Mouse (Mus musculus): ENCODE measurements at regions not wholly inside any gene's neighbourhood (a gene's known extent, or its start where the extent isn't known, plus 50 kb on each side); places are given as distances from the start of the nearest gene placed in this dataset.

DNA sequence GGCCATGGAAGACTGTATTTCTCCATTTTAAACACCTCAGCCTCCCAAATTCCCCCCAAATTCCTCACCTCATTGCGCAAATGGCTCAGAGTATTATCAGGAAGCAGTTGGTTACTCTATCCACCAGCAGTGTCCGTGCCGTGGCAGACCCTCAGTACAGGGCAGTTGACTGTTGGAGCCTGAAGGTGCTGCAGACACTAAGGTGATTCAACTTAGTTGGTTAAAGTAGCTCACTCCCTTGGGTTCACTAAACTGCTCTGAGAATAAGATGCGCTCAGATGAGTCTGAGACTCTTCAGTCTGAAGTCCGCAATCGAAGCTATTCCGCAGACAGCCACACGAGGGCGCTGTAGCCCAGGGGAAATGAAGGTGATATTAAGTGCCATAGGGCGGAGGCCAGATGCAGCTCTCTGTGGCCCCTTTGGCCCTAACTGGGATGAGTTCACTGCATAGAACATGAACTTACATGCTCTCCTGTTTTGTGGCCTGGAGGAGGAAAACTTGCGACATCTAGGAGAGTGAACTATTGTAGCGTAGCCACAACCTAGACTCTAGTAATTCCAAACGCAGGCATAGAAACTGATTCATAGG lies 62.9 kb downstream of the Amer3 start:
- peak; percentile 46 to 47 for DNase-seq

DNA sequence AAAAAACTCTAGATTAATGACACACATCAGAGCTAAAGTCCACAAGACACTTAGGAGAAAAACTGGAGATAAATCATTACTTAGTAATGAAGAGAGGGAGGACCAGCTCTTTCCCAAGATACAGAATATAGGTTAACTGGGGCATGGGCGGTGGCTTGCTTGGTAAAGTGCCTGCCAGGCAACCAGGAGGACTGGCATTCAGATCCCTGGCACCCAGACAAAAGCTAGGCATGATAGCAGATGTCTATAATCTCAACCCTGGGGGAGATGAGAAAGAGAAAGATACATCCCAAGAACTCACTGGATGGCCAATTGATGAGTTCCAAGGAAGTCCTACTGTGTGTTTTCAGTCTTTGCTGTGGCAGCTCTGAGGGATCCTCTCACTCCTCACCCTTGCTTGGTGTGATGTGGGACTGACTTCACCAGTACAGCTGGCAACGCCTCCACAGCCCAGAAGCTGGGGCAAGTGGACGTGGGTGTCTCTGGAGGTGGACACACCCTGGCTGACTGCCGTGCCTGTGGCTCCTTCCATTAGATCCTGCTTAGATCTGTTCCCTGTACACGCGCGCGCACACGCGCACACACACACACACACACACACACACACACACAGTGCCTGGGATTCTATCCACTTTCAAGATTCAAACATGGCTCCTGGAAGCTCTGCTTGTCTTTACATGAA lies 74.6 kb downstream of the Amer3 start:
- no peak for DNase-seq

DNA sequence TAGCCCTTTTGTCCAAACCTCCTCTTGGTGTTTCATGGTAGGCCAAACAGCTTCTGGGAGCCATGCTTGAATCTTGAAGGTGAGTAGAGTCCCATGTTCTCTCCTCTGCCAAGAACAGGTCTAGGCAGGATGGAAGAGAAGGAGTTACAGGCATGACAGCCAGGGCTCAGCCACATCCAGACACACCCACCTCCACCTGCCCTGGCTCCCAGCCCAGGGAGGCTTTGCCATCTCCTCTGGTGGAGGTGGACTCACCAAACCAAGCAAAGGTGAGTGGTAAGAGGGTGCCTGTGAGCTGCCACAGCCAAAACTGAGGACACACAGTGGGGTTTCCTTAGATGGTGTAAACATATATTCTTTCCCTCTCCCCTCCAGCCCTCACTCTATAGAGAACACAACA lies 78.0 kb downstream of the Amer3 start:
- DNase-seq = no peak

DNA sequence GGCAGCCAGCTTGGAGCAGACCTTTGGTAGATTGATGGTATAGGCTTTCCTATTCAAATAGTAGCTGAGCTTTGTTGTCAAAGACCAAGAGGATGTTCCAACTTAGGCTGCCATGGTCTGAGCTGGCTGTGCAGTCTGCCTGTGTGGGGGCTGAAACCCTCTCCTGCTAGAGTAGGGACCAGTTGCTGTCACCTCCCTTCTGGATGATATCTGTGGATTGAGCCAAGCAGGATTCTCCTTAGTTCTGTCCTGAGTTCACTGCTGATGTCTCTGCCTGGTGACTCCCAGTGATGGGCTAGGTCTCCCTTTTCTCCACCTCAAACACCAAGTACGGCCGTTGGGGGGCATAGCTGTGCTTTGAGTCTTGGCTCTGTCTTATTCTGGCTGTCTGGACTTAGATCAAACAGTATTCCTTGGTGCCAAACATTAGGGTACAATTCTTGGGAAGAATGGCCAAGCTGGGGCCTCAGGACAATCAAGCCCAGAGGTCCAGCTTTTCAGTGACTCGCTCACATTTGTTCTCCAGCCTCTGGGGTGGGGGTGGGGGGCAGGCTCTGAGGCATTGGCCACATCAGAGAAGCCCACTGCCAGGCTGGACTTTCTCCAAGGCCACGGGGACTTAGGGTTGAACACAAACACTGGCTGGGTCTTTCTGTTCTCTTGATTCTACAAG lies 84.6 kb downstream of the Amer3 start:
- no peak for DNase-seq

DNA sequence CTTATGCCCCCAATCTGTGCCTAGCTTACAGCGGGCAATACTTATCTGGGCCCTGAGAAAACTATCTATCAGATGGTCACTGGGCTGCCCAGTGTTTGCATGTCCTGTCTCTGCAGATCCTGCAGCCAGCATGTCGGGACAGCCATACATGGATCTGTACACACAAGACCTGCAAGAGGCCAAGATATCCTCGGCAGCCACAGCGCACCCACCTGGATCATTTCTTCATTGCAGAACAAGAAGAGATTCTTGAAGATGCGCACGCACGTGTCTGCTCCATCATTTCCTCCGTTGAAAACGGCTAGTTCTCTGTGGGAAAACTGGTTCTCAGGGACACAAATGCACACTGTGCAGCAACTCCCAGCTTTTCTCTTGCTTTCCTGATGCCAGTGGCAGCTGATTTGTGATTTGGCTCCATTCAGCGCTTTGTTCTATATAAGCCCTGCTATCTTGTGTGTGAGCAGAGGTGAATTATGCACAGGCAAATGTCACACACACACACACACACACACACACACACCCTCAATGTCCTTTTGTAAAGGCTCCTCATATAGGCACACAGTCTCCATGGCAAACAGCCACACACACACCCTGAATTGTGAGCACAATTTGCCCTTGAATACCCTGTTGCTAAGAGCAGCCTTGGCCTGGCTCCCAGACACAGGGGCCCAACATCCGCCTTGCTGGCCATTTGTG lies 85.5 kb downstream of the Amer3 start:
- DNase-seq = no peak

DNA sequence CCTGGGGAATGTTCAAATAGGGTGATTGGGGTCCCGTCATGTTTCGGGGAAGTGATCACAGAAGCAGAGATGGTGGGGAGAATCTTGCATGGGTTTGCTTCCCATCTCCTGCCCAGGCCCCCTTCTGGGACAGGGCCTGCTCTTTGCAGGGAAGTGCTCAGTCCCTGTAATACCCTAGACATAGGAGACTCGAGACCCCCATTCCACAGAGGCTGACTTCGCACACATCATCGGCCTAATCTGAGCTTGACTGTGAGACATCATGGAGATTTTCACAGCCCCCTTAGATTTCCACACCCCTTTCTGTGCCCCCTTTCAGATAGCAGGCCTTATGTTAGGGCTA lies 86.0 kb downstream of the Amer3 start:
- no peak for DNase-seq

DNA sequence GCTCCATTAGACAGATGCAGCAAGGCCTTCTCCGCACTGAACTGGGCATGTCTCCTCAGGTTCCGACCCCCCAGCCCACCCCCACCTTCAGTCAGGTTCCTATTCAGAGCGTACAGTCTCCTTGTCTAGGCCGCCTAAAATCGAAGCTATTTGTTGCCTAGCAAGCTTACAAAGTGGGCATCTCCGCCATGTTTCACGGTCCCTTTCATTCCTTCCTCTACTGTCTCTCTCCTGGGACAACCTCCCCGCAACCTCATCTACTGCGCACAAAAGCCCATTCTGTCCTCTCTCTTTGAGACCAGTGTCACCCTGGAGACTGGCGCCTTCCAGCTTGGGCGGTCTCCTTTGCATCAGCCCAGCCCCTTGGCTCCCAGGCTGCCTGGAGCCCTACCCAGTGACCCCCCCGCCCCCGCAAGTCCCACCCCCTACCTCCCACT lies 86.8 kb downstream of the Amer3 start:
- DNase-seq = no peak

DNA sequence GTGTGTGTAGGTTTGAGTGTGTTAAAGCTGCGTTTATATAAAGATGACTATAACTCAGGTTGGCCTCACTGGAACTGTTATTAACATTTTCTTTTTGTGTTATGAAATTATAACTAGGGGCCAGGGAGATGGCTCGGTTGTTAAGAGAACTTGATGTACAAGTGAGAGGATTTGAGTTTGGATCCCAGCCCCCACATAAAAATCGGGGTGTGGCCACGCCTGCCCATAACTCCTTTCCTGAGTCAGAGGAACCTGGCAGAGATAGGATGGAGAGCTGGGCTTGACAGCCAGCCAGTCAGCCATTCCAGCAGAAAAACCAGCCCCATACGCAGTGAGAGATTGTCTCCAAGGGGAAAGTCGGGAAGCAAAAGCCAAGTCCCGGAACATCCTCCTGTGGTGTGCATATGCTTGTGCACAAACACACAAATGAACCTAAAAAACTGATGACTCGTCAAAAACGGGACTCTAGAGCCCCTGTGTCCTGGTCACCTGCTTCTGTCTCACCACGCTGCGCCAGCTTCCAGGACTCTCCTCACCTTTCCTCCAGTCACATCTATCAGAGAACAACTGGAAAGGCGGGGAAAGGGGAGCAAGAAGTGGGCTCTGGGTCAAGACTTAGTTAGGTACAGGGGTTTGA lies 97.8 kb downstream of the Amer3 start:
- DNase-seq = no peak

DNA sequence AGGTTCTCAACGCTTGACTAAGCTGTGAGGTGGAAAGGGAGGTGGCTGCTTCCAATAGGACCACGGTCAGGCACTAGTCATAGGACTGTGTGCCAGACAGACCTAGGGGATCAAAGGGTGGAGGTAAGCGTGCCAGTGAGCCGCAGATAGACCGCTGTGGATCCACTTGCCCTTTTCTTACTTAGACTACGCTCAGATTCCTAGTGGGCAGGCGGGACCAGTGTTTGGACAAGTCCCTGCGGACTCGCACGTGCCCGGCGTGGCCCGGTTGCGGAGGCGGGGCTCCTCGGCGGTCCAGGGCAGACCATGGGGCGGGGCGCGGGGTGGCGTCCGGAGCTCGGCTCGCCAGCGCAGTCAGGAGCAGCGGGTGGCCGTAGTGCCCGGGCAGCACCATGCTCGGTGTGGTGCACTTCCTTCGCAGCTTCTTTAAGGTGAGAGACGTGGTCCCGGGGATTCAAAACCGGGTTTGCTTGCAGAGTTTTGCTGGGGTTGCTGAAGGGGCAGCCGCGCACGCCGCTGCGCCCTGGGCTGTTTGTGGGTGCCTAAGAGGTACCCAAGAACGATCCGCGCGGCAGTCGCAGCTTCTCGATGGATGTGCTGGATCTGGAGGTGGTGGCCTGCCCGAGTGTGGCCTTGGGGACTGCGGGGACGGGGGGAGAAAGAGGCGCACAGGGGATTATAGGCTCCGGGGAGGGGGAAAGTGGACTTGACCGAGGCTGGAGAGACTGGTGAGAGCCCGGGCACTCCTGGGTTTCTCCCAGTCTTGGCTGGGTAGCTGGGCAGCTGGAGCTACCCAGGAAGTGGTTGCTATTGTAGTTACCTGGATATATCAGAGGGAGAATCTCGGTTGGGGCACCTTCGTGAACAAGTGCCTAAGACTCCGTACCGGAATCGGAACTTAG lies 98.6 kb downstream of the Amer3 start:
- DNase-seq = peak; percentile 62 to 81

DNA sequence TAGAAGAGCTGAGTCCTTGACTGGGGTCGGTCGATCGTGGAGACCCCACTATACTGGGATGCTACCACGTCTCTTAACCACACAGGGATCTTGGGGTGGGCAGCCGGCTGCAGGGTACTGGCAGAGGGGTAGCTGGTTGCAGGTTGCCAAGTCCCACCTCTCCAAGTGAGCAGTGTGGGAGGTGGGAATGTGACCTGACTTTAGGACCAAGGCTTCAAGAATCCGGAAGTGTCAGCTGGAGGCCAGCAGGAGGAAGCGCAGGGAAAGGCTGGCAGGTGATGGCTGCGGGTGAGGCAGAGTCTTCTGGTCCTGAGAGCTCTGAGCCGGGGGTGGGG lies 99.2 kb downstream of the Amer3 start:
- DNase-seq = no peak

DNA sequence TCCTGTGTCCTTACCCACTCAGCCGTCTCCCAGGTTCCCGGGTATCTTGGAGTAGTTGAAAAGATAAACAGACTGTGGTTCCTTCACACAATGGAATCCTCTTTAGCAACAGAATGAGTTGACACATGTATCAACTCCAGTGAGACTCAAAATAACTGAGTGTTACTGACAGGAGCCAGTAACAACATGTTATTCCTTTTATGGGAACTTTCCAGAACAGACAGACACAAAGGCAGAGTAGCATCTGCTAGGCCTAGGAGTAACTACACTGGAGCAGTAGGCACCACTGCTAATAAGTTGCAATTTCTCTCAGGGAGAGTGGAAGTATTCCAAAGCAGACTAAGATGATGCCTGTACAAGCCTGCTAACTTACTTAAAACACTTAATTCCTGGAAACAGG lies 107.1 kb downstream of the Amer3 start:
- DNase-seq = no peak

DNA sequence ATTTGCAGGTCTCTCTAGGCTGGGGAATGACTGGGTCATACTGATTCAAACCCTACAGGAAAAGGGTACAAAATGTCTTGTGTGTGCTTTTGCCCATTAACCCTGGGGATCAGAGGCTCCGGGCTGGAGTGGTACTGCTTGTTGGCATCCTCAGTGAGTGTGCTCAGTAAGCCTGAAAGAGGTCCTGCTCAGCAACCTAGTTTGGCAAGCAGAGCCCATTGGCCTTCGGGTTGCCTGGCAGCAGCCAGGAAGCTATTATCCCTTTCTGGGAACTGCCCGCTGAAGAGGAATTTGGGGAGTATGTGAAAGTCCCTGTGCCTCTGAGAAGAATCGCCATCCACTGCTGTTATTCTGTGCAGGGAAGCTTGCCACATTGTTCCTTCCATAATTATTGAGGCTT lies 117.1 kb downstream of the Amer3 start:
- DNase-seq = no peak

DNA sequence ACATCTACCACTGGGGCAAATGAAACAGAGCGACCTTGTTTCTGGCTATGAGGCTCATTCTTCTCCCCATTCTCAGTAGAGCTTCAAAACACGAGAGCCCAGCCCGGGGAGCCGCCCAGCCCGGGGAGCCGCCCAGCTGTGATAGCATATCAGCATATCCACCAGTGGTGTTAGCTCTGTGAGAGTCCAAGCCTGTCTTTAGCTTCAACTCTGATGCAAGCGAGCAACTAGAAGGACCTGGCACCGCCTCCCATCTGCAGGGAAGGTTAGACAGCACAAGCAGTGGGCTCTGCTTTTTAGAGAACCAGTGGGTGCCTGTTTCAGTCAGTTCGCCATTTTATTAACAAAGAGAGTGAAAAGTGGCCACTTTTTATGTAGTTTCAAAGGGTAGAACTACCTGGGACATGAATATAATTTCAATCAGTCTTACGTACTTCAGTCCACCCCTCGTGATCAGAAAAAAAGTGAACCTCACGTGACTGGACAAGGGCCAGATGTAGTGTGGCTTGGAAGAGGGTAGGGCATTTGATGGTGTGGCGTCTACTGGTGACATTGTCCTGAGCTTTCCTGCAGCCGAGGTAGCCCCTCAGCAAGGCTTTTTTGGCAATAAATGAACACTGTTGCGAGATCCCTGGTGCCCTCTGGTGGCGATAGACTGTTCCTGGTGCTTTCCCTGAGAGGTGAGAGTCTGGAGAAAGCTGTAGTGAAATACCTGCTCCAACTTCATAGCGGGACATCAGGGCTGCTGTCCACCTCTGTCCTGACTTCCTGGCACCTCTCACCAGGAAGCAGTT lies 121.0 kb downstream of the Amer3 start:
- DNase-seq = peak in 1 of 2 experiments; percentile 54

DNA sequence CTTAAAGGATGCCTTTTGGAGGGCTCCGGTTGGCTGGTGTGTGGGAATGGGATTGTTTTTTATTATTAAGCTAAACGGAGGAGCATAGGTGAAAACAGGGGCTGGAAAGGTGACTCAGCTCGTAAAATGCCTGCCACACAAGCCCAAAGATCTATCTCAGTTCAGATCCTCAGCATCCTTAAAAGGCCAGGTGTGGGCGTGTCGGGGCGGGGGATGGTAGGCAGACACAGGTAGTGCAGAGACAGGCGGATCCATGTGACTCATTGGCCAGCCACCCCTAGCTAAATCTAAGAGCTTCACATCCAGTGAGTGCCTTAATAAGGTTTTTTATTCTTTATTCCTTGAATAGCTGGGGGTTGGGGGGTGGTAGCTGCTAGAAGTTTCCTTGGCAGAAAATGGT lies 122.0 kb downstream of the Amer3 start:
- no peak for DNase-seq

DNA sequence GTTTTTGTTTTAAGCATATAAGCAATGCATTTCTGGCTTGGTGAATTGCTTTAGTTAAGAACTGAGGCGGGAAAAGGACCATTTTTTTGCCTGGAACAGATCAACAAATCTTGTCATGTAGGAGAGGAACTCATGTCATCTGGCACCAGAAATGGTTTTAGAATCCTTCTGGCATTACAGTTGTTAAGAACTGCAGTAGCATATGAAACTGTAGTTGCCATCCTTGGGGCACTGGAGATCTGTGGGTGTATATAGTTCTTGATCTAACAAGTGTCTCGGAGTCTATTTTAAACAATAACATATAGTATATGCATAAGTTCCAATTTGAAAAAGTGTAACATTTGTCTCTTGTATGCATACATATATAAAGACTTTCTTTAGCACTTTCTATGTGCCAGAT lies 129.6 kb downstream of the Amer3 start:
- DNase-seq = no peak

DNA sequence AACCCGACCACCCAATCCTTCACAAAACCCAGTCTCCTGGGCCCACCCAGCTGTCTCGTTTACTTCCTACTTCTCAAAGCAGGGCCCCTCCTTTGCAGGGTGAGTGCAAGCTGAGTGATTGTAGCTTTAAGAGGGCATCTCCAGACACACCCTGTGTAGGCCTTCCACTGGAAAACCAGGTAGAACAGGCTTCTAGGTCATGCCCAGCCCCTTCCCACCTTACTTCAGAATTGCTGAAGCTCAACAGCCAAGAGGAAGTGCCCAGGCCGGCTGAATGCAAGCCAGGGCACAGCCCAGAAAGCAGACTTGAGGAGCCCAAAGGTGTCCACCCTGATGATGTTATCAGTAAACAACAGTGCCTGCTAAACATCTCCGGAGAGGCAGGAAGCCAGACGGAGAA lies 120.2 kb downstream of the Fam168b start:
- no peak for DNase-seq

DNA sequence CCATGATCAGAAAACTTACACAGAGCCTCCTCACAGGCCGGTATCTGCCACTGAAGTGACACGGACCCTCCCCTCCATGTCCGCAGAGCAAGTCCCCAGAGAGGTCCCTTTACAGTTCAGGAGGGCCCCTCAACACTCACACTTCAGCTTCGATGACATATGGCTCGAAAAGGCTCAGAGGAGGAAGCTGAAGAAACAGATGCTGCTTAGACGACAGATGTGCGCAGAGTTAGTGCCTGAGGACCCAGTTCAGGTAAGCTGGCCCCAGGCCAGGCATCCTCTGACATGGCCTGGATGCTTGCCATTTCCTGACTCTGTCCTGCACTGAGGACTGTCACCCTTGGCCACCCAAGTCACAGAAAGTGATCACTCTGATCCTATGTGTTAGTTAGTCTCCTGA lies 110.7 kb downstream of the Fam168b start:
- DNase-seq = no peak

DNA sequence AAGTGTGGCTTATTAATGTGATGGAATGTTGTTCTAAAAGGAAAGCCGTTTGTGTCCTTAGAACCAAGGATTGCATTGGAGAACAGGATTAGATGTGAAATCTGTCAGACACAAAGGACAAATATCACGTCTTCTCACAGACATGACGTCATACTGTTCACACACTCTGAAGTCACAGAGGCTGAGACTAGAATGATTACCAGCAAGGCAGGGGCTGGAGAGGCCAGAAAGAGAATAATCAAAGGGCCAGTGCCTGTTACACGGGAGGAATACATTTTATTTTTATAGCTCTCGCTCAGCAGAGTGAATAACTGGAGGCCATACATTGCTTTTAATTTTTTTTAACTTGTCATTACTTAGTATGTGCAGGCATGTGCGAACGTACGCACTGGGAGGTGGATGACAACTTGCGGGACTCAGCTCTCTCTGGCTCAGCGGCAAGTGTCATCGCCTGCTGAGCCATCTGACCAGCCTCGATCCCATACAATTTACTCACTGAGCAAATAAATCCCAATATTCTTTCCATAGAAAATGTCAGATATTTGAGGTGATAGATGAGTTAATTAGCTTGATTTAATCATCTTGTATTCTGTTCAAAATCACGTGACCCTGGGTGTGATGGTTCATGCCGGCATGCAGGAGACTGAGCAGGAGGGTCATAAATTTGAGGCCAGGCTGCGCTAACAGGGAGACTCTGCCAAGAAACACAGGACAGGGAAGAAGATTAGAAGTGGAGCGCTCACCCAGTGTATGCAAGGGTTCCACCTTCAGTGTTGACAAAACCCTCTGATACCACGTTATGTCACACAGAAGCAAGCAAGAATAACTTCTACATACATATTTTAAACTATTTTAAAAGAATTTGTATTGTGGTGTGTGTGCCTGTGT lies 109.6 kb downstream of the Fam168b start:
- DNase-seq = no peak

DNA sequence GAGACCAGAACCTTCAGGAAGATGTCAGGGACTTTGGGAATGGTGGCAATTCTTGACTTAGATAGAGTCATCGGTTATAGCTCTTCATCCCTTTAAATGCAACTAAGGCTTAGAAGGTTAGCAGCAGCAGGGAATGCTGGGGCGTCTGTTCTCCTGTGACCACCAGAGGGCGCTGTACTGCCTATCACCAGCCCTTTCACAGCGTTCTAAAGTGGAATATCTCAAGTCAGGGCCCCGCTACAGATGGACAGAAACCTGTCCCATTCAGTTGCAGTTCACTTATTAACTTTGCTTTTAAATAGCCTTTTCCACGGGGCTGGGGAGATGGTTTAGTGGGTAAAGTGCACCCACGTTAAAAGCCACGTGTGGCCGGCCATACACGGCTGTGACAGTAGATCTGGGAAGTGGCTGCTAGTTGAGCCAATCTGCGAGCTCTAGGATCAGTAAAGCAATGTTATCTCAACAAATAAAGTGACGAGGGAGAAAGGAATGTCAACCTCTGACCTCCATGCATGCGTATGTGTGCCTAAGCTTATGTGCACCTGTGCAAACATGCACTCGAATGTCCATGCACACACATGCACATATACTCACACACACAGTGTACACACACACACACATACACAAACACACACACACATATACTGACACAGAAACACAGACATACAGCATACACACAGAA lies 104.3 kb downstream of the Fam168b start:
- DNase-seq = peak; percentile 75 to 82

DNA sequence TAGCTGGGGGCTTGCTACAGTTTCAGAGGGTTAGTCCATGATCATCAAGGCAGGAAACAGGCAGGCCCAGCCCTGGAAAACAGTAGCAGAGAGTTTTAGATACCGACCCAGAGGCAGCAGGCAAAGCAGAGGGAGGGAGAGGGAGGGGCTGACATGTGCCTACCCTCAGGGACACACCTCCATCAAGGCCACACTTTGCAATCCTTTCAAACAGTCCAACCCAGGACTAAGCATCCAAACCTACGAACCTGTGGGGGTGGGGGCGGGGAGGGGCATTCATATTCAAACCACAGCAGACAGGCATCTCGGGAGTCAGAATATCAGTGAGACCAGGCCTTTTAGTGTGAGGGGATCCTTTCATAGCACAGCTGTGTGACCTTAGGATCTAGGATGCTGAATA lies 103.2 kb downstream of the Fam168b start:
- no peak for DNase-seq

Data from kidney, postnatal 25 days (tissue).